Mouse (Mus musculus): ENCODE measurements around the gene Tiam1.

DNA sequence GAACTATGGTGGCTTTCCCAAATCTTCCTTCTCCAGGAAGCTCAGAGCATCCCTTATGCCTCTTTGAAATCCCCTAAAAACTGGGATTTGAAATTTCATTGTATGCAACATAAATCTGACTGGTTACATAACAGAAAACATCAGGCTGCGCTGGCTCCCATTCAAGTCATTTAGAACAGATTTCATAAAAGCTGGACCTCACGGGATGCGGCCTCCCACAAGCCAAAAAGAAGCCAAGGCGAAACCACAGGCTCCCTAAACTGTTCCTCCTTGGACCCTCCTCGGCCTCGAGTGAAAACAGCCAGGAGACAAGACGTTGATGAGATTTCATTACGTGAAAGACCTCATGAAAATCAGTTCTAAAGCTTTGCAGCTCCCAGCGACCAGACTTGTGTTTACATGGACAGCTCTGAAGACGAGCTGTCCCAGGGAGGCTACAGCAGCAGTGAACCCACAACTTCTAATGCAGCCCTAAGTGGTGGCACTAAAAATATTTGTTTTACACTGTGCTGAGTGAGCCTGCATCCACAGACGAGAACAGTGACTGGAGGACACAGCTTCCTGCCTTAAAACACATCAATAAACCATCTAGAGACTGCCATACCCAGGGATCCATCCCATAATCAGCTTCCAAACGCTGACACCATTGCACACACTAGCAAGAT, 96.9 kb downstream of the Tiam1 start:
- TF ChIP-seq CTCF (IDR thresholded peaks at IDR 0.05; ENCODE audit: low read depth) = no peak
- no peak for TF ChIP-seq EP300 (optimal IDR thresholded peaks at IDR 0.05)

All from stomach, postnatal 0 days (tissue).